Mouse (Mus musculus) urinary bladder, adult 18-20 months (tissue): ENCODE data around the gene Oxsr1.
"Not testable (repeated sequence)": the region's sequence is repeated elsewhere in the genome, so short reads cannot be mapped to it uniquely, and the experiment has no call there.

Experiments used
- DNase-seq, 2 experiments: peaks; one replicate each; pipeline ENCODE4 v3.0.0; 2022; ENCODE audit warnings: low spot score in 2 of 2, mixed read lengths in 2 of 2

Oxsr1 gene

GRCm38 (mm10) chr9:119215341-119215740 lies 106.9 kb downstream of the Oxsr1 start:
- not testable (repeated sequence) for DNase-seq

- no peak for DNase-seq
Observed at GRCm38 (mm10) chr9:119214601-119215000, 107.6 kb downstream of the Oxsr1 start.

- DNase-seq: no peak
Observed at GRCm38 (mm10) chr9:119212996-119213395, 109.2 kb downstream of the Oxsr1 start.

DNA sequence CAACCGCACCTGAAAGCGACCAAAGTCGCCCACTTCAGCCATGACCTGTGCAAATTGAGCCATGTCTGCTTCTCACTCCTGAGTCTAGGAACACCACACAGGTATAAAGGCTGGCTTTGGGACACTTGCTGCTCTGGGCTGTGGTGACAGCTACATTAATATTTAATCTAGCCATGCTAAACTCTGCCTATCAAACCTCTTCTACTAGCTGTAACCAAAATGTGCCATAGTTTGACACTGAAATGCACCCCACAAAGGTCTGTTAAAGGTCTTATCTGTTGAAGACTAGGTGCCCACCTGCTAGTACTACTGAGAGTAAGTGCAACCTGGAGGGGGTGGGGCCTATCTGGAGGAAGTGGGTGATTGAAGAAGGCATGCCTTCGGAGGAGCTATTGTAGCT lies 113.2 kb downstream of the Oxsr1 start, which contains the start of gene Slc22a13:
Gene Slc22a13, minus strand, starts transcription at position 101 of the 400 bp plus-strand sequence.
- no peak for DNase-seq

DNA sequence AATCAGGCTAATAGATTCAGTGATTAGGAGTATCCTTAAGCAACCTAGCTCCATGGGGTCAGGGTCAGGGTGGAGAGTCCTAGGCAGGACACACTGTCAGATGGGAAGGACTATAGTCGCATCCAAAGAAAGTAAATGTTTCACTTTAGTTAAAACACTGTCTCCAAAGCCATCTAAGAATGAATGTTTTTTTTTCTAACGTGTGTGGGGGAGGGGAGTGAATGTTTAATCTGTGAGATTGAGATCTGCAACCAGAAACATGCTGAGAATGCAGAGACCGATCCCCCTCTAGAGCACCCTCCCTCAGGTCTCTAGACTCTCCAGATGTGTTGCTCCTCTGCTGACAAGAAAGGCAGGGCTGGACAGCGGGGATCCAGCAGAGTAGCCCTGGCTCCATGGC lies 115.1 kb downstream of the Oxsr1 start:
- no peak for DNase-seq

- DNase-seq: no peak
Observed at GRCm38 (mm10) chr9:119206666-119207065, 115.6 kb downstream of the Oxsr1 start.

DNA sequence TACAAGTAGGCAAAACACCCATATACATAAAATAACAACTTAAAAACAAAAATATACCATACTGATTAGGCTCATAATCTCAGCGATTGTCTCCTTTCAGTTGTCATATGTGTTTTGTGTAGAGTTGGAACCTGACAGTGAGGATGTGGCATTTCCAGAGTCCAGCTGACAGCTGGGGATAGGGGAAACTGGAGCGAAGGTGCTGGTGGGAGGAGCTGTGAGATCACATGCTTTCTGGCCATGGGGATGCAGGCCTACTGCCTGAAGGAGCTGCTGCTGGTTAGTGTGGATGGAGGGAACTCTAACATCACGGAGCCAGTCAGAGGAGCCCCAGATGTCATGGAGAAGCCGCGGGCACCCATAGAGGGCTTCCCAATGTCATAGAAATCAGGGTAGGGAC lies 116.5 kb downstream of the Oxsr1 start:
- no peak for DNase-seq

DNA sequence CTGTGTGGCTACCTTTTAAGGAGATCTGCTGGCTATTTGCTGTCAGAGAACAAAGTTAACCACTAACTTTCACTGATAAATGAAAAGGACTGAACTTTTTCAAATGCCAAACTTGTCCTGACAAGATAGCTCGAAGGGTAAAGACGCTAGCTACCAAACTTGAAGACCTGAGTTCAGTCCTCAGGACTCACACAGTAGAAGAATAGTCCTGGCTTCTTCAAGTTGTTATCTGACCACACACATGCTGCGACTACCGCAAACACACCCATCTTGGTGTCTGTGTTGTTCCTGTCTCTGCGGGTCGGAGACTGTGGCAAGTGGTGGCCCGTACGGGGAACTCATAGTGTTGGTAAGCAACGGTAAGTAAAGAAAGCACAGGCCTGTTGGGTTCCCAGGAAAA lies 118.6 kb downstream of the Oxsr1 start:
- no peak for DNase-seq

DNA sequence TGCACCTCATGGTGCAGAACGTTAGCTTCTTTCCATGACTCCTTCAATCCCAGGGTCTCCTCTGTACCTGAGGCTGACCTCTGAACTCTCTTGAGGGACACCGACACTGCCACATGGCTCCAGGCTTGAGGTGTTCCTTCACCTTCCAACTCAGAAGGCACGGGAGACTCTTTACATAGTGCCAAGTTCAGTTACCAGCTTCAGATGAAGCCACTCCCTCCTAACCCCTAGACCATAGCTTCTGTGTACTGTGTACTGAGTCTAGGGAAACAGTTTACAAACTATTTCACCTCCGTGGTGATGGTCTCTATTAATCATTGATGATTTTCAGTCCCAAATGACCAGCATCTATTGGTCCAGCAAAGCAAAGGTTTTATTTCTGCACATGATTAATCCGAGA lies 120.6 kb downstream of the Oxsr1 start:
- DNase-seq: no peak

- DNase-seq: no peak
Observed at GRCm38 (mm10) chr9:119199151-119199861, 122.9 kb downstream of the Oxsr1 start.

DNA sequence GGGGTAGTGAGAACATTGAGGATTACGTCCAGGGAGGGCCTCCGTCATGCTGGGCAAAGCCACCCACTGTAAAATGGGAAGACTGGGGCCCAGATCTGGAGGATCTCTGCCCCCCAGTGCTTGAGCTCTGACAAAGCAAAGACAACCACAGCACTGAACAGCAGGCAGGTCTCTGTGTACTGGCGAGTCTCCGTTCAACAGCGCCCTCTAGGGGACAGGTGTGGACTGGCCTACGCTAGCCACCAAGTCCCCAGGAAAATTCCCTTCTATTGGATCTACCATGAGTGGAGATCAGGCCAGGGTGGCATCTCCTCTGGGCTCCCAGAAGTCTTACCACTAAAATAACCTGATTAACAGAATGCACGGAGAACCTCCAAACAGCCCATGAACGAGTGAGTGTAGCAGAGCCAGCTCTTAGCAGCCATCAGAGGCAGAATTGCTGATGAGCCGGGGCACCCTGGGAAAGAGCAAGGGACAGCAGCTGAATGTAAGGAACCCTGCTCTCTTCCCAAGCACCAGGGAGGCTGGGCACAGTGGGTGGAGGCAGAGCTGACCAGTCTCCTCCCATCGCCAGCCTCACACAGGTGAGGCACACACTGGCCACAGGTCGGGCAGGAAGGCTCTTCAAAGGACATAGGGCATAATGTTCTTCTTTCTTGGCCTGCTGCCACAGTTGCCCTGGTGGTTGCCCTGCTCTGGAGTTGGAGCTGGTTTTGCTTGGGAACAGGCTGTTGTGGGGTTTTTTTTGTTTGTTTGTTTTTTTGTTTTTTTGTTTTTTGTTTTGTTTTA lies 129.8 kb downstream of the Oxsr1 start:
- peak; percentile 67 to 73 for DNase-seq
